Mouse (Mus musculus): ENCODE results near the gene Trim10.

DNA sequence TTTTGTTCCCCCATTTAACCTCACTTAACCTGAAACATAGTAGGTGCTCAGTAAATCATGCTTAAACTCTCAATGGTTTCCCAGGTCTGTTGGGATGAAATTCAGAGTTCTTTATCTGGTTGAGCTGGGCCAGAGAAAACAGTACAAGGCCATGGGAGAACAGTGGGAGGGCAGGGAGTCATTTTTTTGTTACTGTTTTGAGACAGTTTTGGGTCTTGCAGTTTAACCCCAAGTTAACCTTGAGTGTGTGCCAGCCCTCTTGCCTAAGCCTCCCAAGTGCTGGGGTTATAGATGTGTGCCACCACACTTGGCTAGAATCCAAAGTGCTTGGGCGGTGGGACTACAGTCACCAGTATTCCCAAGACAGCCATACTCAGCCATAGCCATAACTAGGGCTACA lies 24.6 kb upstream of the Trim10 start:
- TF ChIP-seq REST (IDR thresholded peaks at IDR 0.05; ENCODE audit: insufficient read depth, insufficient read length) = no peak
- no peak for TF ChIP-seq POLR2AphosphoS2 (IDR thresholded peaks at IDR 0.05; ENCODE audit: insufficient read length, low read depth)
- no peak for TF ChIP-seq POLR2A (IDR thresholded peaks at IDR 0.05; ENCODE audit: insufficient read length, low read depth)
- TF ChIP-seq MAX (IDR thresholded peaks at IDR 0.05; ENCODE audit: low read depth) = no peak
- TF ChIP-seq USF1 (IDR thresholded peaks at IDR 0.05; ENCODE audit: low read depth) = no peak

All from myocyte (in vitro differentiated cells).